Mouse (Mus musculus): Measurements from ENCODE around the gene Slco1a4. TPM values are rescaled to one million over a fixed set of nuclear protein-coding genes. Genes with fewer than 3 reads are reported as not detected.
A peak's percentile ranks its signal among the peaks of the same experiment; 100 is the strongest.
"Not testable (repeated sequence)": the region's sequence is repeated elsewhere in the genome, so short reads cannot be mapped to it uniquely, and the experiment has no call there.

Slco1a4 gene
- 0.39 TPM in 1 of 2 replicates, not detected in the other for polyA plus RNA-seq (2015; fragmentation: Nextera tagmentation; extraction: Ambion mirVana)

- Histone ChIP-seq H3K4me3 (ENCODE audit: low read length) (no peak within 1 kb of the TSS), H3K36me3 (ENCODE audit: control insufficient read depth, insufficient read depth, low read length) (no peaks in the 10 kb centered on the region), H3K27me3 (ENCODE audit: control insufficient read depth, insufficient read depth, low read depth, low read length) (no peaks in the 10 kb centered on the region), H3K9me3 (ENCODE audit: control insufficient read depth, low read length) (no peaks in the 10 kb centered on the region), H3K9ac (ENCODE audit: low read length) (no peak within 1 kb of the TSS), H3K4me1 (replicated peaks; ENCODE audit: control insufficient read depth, insufficient read depth, low read length) (peaks cover 5% of the 10 kb centered on the region), H3K27ac (ENCODE audit: low read length) (no peak within 1 kb of the TSS), H3K4me2 (ENCODE audit: low read depth, low read length) (no peak within 1 kb of the TSS)
- 25% methylated on average over 2 of the region's 2 CpGs for WGBS
- ATAC-seq (ENCODE audit: low read depth) = no peak
Measured at GRCm38 (mm10) chr6:141856085-141856484, at the start of gene Slco1a4. Gene Slco1a4 (minus strand): TSS chr6:141856199.

GRCm38 (mm10) chr6:141898197-141898596 lies 42.2 kb upstream of the Slco1a4 start:
- Histone ChIP-seq H3K9ac (ENCODE audit: low read length) (no peak overlapping the region), H3K9me3 (ENCODE audit: control insufficient read depth, low read length) (no peaks in the 10 kb centered on the region; the same call in 1 of the 2 replicates), H3K4me2 (ENCODE audit: low read depth, low read length) (no peak overlapping the region), H3K4me3 (ENCODE audit: low read length) (no peak overlapping the region), H3K4me1 (replicated peaks; ENCODE audit: control insufficient read depth, insufficient read depth, low read length) (no peaks in the 10 kb centered on the region), H3K27me3 (ENCODE audit: control insufficient read depth, insufficient read depth, low read depth, low read length) (no peaks in the 10 kb centered on the region), H3K27ac (ENCODE audit: low read length) (no peak overlapping the region), H3K36me3 (ENCODE audit: control insufficient read depth, insufficient read depth, low read length) (no peaks in the 10 kb centered on the region)
- peak; percentile 62; the same call in 1 of the 2 replicates for ATAC-seq (ENCODE audit: low read depth)
- 61% methylated on average over 2 of the region's 2 CpGs for WGBS

DNA sequence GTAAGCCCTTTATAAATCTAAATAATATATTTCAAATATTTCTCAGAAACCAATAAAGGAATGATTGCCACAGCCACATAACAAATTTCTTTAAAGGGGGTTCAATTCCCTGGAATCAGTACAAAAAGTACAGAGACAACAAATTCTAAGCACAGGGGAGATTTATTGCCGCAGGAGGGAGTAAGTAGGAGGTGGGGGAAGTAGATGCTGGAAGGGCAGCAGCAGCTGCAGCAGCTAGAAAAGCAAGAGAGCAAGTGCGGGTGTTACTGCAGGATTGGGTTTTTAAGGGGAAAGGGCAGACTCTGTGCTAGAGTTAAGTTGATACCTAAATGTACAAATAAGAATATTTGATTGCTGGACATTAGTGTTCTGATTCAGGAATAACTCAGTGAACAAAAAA lies 33.7 kb upstream of the Slco1a4 start:
- H3K9me3 ChIP-seq (ENCODE audit: control insufficient read depth, low read length) = no peaks in the 10 kb centered on the region
- H3K36me3 ChIP-seq (ENCODE audit: control insufficient read depth, insufficient read depth, low read length) = no peaks in the 10 kb centered on the region
- H3K4me3 ChIP-seq (ENCODE audit: low read length) = no peak overlapping the region
- 56% methylated on average over 2 of the region's 2 CpGs for WGBS
- H3K9ac ChIP-seq (ENCODE audit: low read length) = no peak overlapping the region
- H3K4me1 ChIP-seq (replicated peaks; ENCODE audit: control insufficient read depth, insufficient read depth, low read length) = no peaks in the 10 kb centered on the region
- no peaks in the 10 kb centered on the region for H3K27me3 ChIP-seq (ENCODE audit: control insufficient read depth, insufficient read depth, low read depth, low read length)
- ATAC-seq (ENCODE audit: low read depth) = no peak
- no peak overlapping the region for H3K27ac ChIP-seq (ENCODE audit: low read length)
- H3K4me2 ChIP-seq (ENCODE audit: low read depth, low read length) = no peak overlapping the region

GRCm38 (mm10) chr6:141888248-141888647 lies 32.2 kb upstream of the Slco1a4 start:
- Histone ChIP-seq H3K4me1 (replicated peaks; ENCODE audit: control insufficient read depth, insufficient read depth, low read length) (no peaks in the 10 kb centered on the region), H3K4me3 (ENCODE audit: low read length) (no peak overlapping the region), H3K27ac (ENCODE audit: low read length) (no peak overlapping the region), H3K27me3 (ENCODE audit: control insufficient read depth, insufficient read depth, low read depth, low read length) (no peaks in the 10 kb centered on the region), H3K36me3 (ENCODE audit: control insufficient read depth, insufficient read depth, low read length) (no peaks in the 10 kb centered on the region), H3K9me3 (ENCODE audit: control insufficient read depth, low read length) (no peaks in the 10 kb centered on the region), H3K9ac (ENCODE audit: low read length) (no peak overlapping the region), H3K4me2 (ENCODE audit: low read depth, low read length) (no peak overlapping the region)
- whole genome bisulfite sequencing = 66% methylated on average over 2 of the region's 2 CpGs
- no peak for ATAC-seq (ENCODE audit: low read depth)

DNA sequence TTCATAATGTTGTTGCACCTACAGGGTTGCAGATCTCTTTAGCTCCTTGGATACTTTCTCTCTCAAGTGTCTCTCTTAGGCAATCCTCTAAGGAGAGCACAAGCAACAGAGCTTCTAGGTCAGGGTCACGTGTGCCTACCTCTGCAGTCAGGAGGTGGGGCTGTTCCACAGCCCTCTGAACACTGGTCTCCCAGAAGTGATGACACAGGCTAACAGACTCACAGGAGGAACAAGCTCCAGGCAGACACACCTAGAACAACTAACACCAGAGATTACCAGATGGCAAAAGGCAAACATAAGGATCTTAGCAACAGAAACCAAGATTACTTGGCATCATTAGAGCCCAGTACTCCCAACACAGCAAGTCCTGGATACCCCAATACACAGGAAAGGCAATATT lies 26.6 kb upstream of the Slco1a4 start:
- Histone ChIP-seq H3K27me3 (ENCODE audit: control insufficient read depth, insufficient read depth, low read depth, low read length) (no peaks in the 10 kb centered on the region), H3K9me3 (ENCODE audit: control insufficient read depth, low read length) (no peaks in the 10 kb centered on the region), H3K4me3 (ENCODE audit: low read length) (no peak overlapping the region), H3K27ac (ENCODE audit: low read length) (no peak overlapping the region), H3K4me1 (replicated peaks; ENCODE audit: control insufficient read depth, insufficient read depth, low read length) (no peaks in the 10 kb centered on the region), H3K9ac (ENCODE audit: low read length) (no peak overlapping the region), H3K36me3 (ENCODE audit: control insufficient read depth, insufficient read depth, low read length) (no peaks in the 10 kb centered on the region), H3K4me2 (ENCODE audit: low read depth, low read length) (no peak overlapping the region)
- no peak for ATAC-seq (ENCODE audit: low read depth)
- WGBS = 41% methylated on average over 1 of the region's 1 CpGs

- not testable (repeated sequence) for H3K27me3 ChIP-seq (ENCODE audit: control insufficient read depth, insufficient read depth, low read depth, low read length); H3K9ac ChIP-seq (ENCODE audit: low read length); H3K4me2 ChIP-seq (ENCODE audit: low read depth, low read length); H3K4me1 ChIP-seq (replicated peaks; ENCODE audit: control insufficient read depth, insufficient read depth, low read length); H3K9me3 ChIP-seq (ENCODE audit: control insufficient read depth, low read length); ATAC-seq (ENCODE audit: low read depth); H3K36me3 ChIP-seq (ENCODE audit: control insufficient read depth, insufficient read depth, low read length); H3K27ac ChIP-seq (ENCODE audit: low read length); H3K4me3 ChIP-seq (ENCODE audit: low read length)
- WGBS = 84% methylated on average over 4 of the region's 4 CpGs
Measured at GRCm38 (mm10) chr6:141875742-141876141, 19.7 kb upstream of the Slco1a4 start.

DNA sequence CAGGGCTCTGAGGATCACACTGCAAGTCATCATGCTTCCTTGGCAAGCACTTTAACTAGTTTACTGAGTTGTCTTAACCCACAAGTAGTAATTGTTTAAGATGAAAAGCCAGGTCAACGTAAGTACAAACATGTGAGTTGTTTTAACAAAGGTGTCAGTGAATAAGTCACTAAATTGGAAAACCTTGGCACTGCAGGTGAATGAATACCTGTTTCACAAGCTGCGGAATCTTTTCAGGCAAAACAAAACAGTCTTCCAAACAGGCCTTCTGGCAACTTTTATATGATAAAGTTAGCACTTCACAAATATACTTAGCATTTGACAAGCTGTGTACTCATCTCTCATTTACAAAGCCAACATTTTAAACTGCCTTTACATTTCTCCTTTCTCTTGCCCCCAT lies 15.7 kb upstream of the Slco1a4 start:
- 45% methylated on average over 2 of the region's 2 CpGs for WGBS
- H3K36me3 ChIP-seq (ENCODE audit: control insufficient read depth, insufficient read depth, low read length) = no peaks in the 10 kb centered on the region

GRCm38 (mm10) chr6:141868735-141869134 lies 12.7 kb upstream of the Slco1a4 start:
- no peak overlapping the region for H3K4me3 ChIP-seq (ENCODE audit: low read length)
- ATAC-seq (ENCODE audit: low read depth) = no peak
- no peak overlapping the region for H3K27ac ChIP-seq (ENCODE audit: low read length)
- no peak overlapping the region for H3K4me2 ChIP-seq (ENCODE audit: low read depth, low read length)
- H3K9me3 ChIP-seq (ENCODE audit: control insufficient read depth, low read length) = no peaks in the 10 kb centered on the region
- H3K9ac ChIP-seq (ENCODE audit: low read length) = no peak overlapping the region
- no peaks in the 10 kb centered on the region for H3K36me3 ChIP-seq (ENCODE audit: control insufficient read depth, insufficient read depth, low read length)
- 65% methylated on average over 5 of the region's 5 CpGs for WGBS
- no peaks in the 10 kb centered on the region for H3K4me1 ChIP-seq (replicated peaks; ENCODE audit: control insufficient read depth, insufficient read depth, low read length)
- no peaks in the 10 kb centered on the region for H3K27me3 ChIP-seq (ENCODE audit: control insufficient read depth, insufficient read depth, low read depth, low read length)

More for the DNA sequence above, 15.7 kb upstream of the Slco1a4 start:
- H3K4me3 ChIP-seq (ENCODE audit: low read length) = no peak overlapping the region
- no peak overlapping the region for H3K9ac ChIP-seq (ENCODE audit: low read length)
- no peak for ATAC-seq (ENCODE audit: low read depth)
- no peak overlapping the region for H3K27ac ChIP-seq (ENCODE audit: low read length)
- H3K27me3 ChIP-seq (ENCODE audit: control insufficient read depth, insufficient read depth, low read depth, low read length) = no peaks in the 10 kb centered on the region
- H3K9me3 ChIP-seq (ENCODE audit: control insufficient read depth, low read length) = no peaks in the 10 kb centered on the region
- H3K4me1 ChIP-seq (replicated peaks; ENCODE audit: control insufficient read depth, insufficient read depth, low read length) = no peaks in the 10 kb centered on the region
- no peak overlapping the region for H3K4me2 ChIP-seq (ENCODE audit: low read depth, low read length)

DNA sequence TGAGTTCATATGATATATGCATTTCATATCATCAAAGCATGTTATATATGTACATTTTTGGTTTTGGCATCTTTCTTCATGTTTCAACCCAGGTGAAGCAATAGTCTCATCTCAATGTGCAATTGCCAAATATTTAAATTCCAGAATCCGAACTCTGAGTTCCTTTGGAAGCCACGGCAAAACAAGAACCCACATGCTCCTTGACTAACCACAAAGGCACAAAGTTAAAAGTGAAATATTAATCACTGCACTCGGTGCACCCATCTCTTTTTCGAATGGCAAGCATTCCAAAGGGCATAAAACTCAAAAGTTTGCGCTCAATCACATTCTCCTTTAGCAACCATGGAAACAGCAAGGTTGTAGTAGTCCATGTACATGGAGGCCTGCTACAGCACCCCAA lies 10.0 kb upstream of the Slco1a4 start:
- Histone ChIP-seq H3K4me1 (replicated peaks; ENCODE audit: control insufficient read depth, insufficient read depth, low read length) (no peaks in the 10 kb centered on the region), H3K27me3 (ENCODE audit: control insufficient read depth, insufficient read depth, low read depth, low read length) (no peaks in the 10 kb centered on the region), H3K36me3 (ENCODE audit: control insufficient read depth, insufficient read depth, low read length) (no peaks in the 10 kb centered on the region), H3K4me3 (ENCODE audit: low read length) (no peak overlapping the region), H3K9ac (ENCODE audit: low read length) (no peak overlapping the region), H3K9me3 (ENCODE audit: control insufficient read depth, low read length) (no peaks in the 10 kb centered on the region), H3K4me2 (ENCODE audit: low read depth, low read length) (no peak overlapping the region), H3K27ac (ENCODE audit: low read length) (no peak overlapping the region)
- 68% methylated on average over 5 of the region's 5 CpGs for WGBS
- ATAC-seq (ENCODE audit: low read depth) = no peak
